14 mouse cellular contexts compared by ENCODE assay signal in the genomic region with DNA sequence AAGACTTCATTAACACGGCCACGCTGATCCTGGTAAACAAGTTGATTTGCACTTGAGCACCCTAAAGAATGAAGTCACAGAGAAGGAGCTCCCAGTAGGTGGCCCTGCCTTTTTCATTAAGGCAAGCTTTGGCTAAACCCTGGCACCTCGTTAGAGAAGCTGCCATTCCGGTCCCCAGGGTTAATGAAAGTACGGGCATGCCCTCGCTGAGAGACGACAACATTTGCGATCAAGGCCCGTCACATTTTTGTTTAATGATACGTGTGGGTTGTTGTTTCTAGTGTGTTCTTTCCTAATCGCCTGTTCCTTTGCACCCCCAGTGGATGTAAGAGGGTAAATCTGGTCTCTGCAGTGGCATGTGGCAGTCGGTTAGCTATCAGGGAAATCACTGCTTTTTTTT.
"Had no signal": no experiment of that assay in that cellular context is flagged by ENCODE, and none has a peak within 500 bp of the region (broad histone marks: within the 10 kb centered on the region; RNA-seq: fewer than 3 reads in every experiment).

No protein-coding gene starts in this region.

- H3K27me3 ChIP-seq: midbrain, embryonic 15.5 days; stomach, embryonic 15.5 days had no signal

- H3K27ac ChIP-seq: liver, embryonic 15.5 days; midbrain, embryonic 15.5 days; stomach, embryonic 15.5 days had no signal

- DNase-seq: kidney, adult 8-10 months; kidney, postnatal 25 days; layer of hippocampus, adult 9-11 months; left cerebral cortex, postnatal 4 days; lung, adult 2 months; lung, postnatal 36 days; right cerebral cortex, postnatal 14 days; thymus, adult 2 months; thymus, postnatal 25 days had no signal

- H3K9me3 ChIP-seq: liver, embryonic 15.5 days; midbrain, embryonic 15.5 days; stomach, embryonic 15.5 days had no signal

- H3K4me2 ChIP-seq: liver, embryonic 11.5 days; liver, embryonic 15.5 days; midbrain, embryonic 15.5 days; stomach, embryonic 15.5 days had no signal

- ATAC-seq: lung, postnatal 0 days; midbrain, embryonic 15.5 days had no signal

- H3K36me3 ChIP-seq: liver, embryonic 15.5 days; midbrain, embryonic 15.5 days; stomach, embryonic 15.5 days had no signal

- H3K4me3 ChIP-seq: liver, embryonic 15.5 days; midbrain, embryonic 15.5 days; stomach, embryonic 15.5 days had no signal

- H3K4me1 ChIP-seq: liver, embryonic 15.5 days; midbrain, embryonic 15.5 days; stomach, embryonic 15.5 days had no signal

- H3K9ac ChIP-seq: liver, embryonic 15.5 days; midbrain, embryonic 15.5 days; stomach, embryonic 15.5 days had no signal
